Mouse (Mus musculus) liver, postnatal 0 days (tissue): Measurements from ENCODE around the gene Padi4.

Experiments used
- CTCF ChIP-seq: sonication (generic); IDR thresholded peaks from 2 replicates; pipeline ENCODE4 v1.5.1; 2016; ENCODE audit warnings: antibody characterized with exemption, low read depth
- EP300 ChIP-seq: IDR thresholded peaks from 2 replicates; pipeline ENCODE4 v1.6.1; 2016; ENCODE audit warnings: antibody characterized with exemption, low read depth, mild to moderate bottlenecking

DNA sequence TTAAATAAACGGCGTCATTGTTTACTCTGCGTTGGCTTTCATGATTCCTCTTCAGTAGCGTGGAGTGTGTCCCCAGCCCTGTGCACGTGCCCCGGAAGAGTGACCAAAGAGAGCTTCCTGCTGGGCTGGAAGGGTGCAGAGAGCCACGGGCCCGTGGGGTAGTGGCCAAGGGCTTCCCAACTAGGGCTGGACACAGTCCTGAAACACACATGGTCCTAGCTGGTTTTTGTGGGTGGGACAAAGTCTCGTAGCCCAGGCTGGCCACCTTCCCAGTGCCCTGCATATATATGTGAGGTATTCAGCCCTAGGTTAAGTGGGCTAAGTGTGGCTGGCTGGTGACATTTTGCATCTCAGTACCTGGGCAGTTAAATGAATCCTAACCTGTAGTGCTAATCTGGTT is 50.8 kb downstream of the Padi4 start:
- TF ChIP-seq CTCF (no peak), EP300 (no peak)
